Mouse (Mus musculus) G1E (cell line): ENCODE results near the gene Cep295nl.

Experiments
- CTCF ChIP-seq: IDR thresholded peaks from 2 replicates; pipeline ENCODE4 v1.5.1; 2012; ENCODE audit warnings: low read depth, low read length, inconsistent platforms, mixed read lengths
- GATA1 ChIP-seq: IDR thresholded peaks from 2 replicates; pipeline ENCODE4 v1.6.1; 2012; ENCODE audit warnings: borderline replicate concordance, low read length, inconsistent platforms, mixed read lengths
- GATA2 ChIP-seq: IDR thresholded peaks from 2 replicates; pipeline ENCODE4 v1.6.1; 2012; ENCODE audit warnings: low read depth, low read length, inconsistent platforms, borderline replicate concordance
- TAL1 ChIP-seq: conservative IDR thresholded peaks from 2 replicates; pipeline ENCODE4 v1.6.1; 2012; ENCODE audit warnings: low read depth, low read length, inconsistent platforms, mixed read lengths

DNA sequence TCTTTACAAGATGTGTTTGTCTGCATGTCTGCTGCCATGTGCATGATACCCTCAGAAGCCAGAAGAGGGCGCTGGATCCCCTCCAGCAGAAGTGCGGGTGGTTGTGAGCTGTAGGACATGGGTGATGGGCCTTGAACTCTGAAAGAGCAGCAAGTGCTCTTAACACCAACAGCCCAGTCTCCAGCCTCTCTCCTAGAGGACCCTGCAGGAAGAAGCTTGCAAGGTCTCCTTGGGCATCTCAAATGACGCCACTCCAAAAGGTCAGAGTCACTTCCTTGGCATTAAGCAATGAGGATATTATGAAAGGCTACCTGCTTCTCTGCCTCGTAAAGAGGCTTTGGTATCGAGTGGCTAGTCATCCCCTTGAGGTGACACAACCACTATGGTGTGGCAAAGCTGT lies 23.6 kb downstream of the Cep295nl start:
- TF ChIP-seq CTCF: no peak; the same call in 1 of the 2 replicates
- TF ChIP-seq GATA1: no peak
- no peak for TF ChIP-seq TAL1
- TF ChIP-seq GATA2: no peak
